Mouse (Mus musculus) layer of hippocampus, postnatal 25 days (tissue): ENCODE measurements around the gene Ppp6r1. TPM values are rescaled to one million over a fixed set of nuclear protein-coding genes. Genes with fewer than 3 reads are reported as not detected.
"Not testable (repeated sequence)": the region's sequence is repeated elsewhere in the genome, so short reads cannot be mapped to it uniquely, and the experiment has no call there.

Experiments
- DNase-seq, 2 experiments: peaks; one replicate each; pipeline ENCODE4 v3.0.0; 2022; ENCODE audit warnings: mixed read lengths in 2 of 2, low spot score in 1 of 2; ENCODE audit errors: extremely low spot score in 1 of 2
- total RNA-seq, 2 experiments: library from RNA; stranded (reverse); gene quantifications; 2 replicates each; pipeline ENCODE4 v1.2.3; 2021

The Ppp6r1 gene
- total RNA-seq, 2 experiments from 2014 or later, result 126 to 135 TPM

- DNase-seq, result peak in 1 of 2 experiments; percentile 61
Measured at GRCm38 (mm10) chr7:4623544-4624189, 35.2 kb downstream of the Ppp6r1 start.

GRCm38 (mm10) chr7:4619979-4620378 lies 38.8 kb downstream of the Ppp6r1 start:
- no peak for DNase-seq

DNA sequence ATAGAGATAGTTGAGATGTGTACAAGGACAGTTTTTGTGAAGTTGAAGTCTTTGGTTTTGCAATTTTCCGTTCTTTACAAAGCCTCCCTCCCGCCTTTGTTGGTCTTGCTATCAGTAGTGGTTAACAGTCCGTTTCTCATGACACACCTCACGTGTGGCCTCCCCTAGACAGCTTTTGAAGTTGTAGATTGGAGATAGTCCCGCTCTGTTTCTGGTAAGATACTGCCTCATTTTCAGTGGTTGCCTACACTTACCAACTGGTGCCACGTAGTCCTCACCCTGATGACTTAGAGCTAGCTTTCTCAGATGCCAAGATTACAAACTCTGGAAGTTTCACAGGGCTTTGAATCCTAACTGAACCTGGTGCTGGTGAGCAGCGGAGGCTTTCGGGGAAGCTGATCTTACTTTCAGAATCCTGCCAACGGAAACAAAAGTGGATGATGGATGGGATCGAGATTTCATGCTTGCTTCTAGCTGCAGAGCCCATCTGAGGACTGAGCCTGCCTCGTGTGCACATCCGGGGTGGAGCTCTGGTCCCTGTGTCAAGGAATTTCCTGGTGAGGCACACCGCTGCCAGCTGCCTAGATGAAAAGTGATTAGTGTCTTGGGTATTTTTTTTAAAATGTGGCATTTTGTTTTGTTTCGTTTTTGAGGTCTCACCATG lies 44.9 kb downstream of the Ppp6r1 start:
- DNase-seq, result no peak

GRCm38 (mm10) chr7:4612956-4613355 lies 45.9 kb downstream of the Ppp6r1 start:
- no peak for DNase-seq

- DNase-seq, result no peak
Measured at GRCm38 (mm10) chr7:4612386-4612785, 46.4 kb downstream of the Ppp6r1 start.

- no peak for DNase-seq
Measured at GRCm38 (mm10) chr7:4611921-4612341, 46.9 kb downstream of the Ppp6r1 start.

- no peak for DNase-seq
Measured at GRCm38 (mm10) chr7:4611511-4611910, 47.3 kb downstream of the Ppp6r1 start.

DNA sequence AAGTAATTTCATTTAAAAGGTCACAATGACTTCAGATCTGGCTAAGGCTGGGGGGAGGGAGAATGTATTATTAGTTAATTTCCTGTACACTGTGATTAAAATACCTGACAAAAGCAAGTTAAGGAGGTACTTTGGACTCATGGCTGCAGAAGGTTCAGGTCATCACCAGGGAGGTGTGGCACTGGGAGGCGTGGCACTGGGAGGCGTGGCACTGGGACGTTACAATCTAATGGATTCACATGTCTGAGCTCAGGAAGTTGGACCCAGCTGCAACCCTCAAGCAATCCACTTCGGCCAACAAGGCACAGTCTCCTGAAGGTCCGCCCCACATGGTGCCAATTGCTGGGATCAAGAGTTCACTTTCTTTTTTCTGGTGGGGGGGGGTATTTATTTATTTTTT lies 50.8 kb downstream of the Ppp6r1 start:
- DNase-seq, result no peak

- no peak for DNase-seq
Measured at GRCm38 (mm10) chr7:4603873-4604272, 54.9 kb downstream of the Ppp6r1 start, which contains the start of gene Ptprh. TSS of gene Ptprh (minus strand) at chr7:4604041.

DNA sequence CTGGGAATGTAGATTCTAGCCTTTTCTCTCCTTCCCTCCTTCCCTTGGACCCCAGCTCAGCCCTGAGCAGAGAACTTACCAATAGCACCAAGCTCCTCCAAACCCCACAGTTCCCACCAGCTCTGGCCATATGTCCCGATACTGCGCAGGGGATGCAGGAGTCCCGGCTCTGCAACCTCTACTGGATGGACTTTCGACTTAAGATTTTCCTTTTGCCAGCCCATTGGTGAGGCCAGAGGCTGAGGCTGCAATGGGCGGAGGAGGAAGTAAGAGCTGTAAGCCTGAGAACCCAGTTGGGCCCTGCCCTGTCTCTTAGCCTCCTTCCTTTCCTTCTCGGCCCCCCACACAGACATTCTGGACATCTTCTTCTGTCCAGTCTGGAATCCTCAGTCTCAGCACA lies 55.9 kb downstream of the Ppp6r1 start:
- DNase-seq, result no peak

DNA sequence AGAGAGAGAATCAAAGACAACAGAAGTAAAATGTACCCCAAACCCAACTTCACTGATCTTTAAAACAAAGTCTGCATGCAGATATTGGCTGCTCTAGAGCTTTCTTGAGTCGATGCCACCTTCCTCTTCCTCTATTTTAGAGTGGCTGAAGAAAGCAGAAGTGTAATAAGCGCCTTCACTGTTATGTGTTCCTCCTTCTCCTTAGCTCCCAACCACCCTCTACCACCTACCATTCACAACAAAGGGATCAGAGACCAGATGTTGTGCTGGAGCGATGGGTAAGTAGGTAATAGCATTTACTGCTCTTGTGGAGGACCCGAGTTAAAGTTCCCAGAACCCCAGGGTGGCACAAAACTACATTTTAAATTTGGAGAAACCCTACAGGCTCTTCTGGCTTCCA lies 61.8 kb downstream of the Ppp6r1 start:
- not testable (repeated sequence) for DNase-seq

Other genes with a start within 250 kb of the Ppp6r1 start
- 10 to 100 TPM; 23.3 to 27.8 TPM for gene Rdh13, start 213.4 kb downstream of the Ppp6r1 start, total RNA-seq
- 1 to 10 TPM; 5.3 to 5.7 TPM for gene Eps8l1, start 198.3 kb downstream of the Ppp6r1 start, total RNA-seq
- 100 to 1,000 TPM; 128 to 167 TPM for gene Ppp1r12c, start 157.3 kb downstream of the Ppp6r1 start, total RNA-seq
- gene Tnnt1, start 142.6 kb downstream of the Ppp6r1 start, total RNA-seq, result 1 to 10 TPM; 1.5 to 1.9 TPM
- gene Tnni3, start 134.8 kb downstream of the Ppp6r1 start, total RNA-seq, result under 1 TPM in 1 of 2 experiments, not detected in 1; 0.44 TPM
- gene Dnaaf3, start 126.6 kb downstream of the Ppp6r1 start, total RNA-seq, result under 1 TPM; 0.34 to 0.38 TPM
- 100 to 1,000 TPM; 213 to 232 TPM for gene Syt5, start 111.5 kb downstream of the Ppp6r1 start, total RNA-seq
- gene Ptprh, start 55.0 kb downstream of the Ppp6r1 start, total RNA-seq, result under 1 TPM; 0.27 to 0.42 TPM
- gene Tmem86b, start 27.6 kb downstream of the Ppp6r1 start, total RNA-seq, result 10 to 100 TPM; 12.5 to 17.3 TPM
- gene Hspbp1, start 26.0 kb upstream of the Ppp6r1 start, total RNA-seq, result 10 to 100 TPM; 89.0 to 91.9 TPM
- gene Brsk1, start 31.6 kb upstream of the Ppp6r1 start, total RNA-seq, result 100 to 1,000 TPM; 330 to 348 TPM
- gene Tmem150b, start 66.2 kb upstream of the Ppp6r1 start, total RNA-seq, result not detected
- 10 to 100 TPM; 23.5 to 34.3 TPM for gene Kmt5c, start 81.1 kb upstream of the Ppp6r1 start, total RNA-seq
- gene Cox6b2, start 94.1 kb upstream of the Ppp6r1 start, total RNA-seq, result 1 to 10 TPM; 5.2 to 6.1 TPM
- gene Fam71e2, start 112.3 kb upstream of the Ppp6r1 start, total RNA-seq, result not detected
- gene Il11, start 123.8 kb upstream of the Ppp6r1 start, total RNA-seq, result under 1 TPM; 0.27 to 0.49 TPM
- not detected for gene Tmem190, start 123.9 kb upstream of the Ppp6r1 start, total RNA-seq
- gene Tmem238, start 130.6 kb upstream of the Ppp6r1 start, total RNA-seq, result 1 to 10 TPM; 2.2 to 2.6 TPM
- gene Rpl28, start 133.9 kb upstream of the Ppp6r1 start, total RNA-seq, result 100 to 1,000 TPM; 484 to 506 TPM
- gene Ube2s, start 153.6 kb upstream of the Ppp6r1 start, total RNA-seq, result 100 to 1,000 TPM in 1 of 2 experiments, 10 to 100 TPM in 1; 97.7 to 112 TPM
- 100 to 1,000 TPM; 132 to 182 TPM for gene Shisa7, start 185.7 kb upstream of the Ppp6r1 start, total RNA-seq
- 1 to 10 TPM; 5.6 to 6.0 TPM for gene Isoc2b, start 211.2 kb upstream of the Ppp6r1 start, total RNA-seq
- 10 to 100 TPM; 11.2 to 12.4 TPM for gene Isoc2a, start 218.1 kb upstream of the Ppp6r1 start, total RNA-seq
- gene Gm36210, start 247.5 kb upstream of the Ppp6r1 start, total RNA-seq, result under 1 TPM; 0.27 to 0.38 TPM